Mouse (Mus musculus) layer of hippocampus, postnatal 14 days (tissue): ENCODE results near the gene Urm1. TPM values are rescaled to one million over a fixed set of nuclear protein-coding genes. Genes with fewer than 3 reads are reported as not detected.

Experiments
- DNase-seq, 2 experiments: peaks; one replicate each; pipeline ENCODE4 v3.0.0; 2021 to 2022; ENCODE audit warnings: low spot score in 2 of 2, mixed read lengths in 1 of 2
- total RNA-seq, 2 experiments: library from RNA; stranded (reverse); gene quantifications; 2 replicates each; pipeline ENCODE4 v1.2.3; 2021

Urm1 gene
- total RNA-seq, 2 experiments from 2014 or later, result 52.4 to 63.0 TPM

DNA sequence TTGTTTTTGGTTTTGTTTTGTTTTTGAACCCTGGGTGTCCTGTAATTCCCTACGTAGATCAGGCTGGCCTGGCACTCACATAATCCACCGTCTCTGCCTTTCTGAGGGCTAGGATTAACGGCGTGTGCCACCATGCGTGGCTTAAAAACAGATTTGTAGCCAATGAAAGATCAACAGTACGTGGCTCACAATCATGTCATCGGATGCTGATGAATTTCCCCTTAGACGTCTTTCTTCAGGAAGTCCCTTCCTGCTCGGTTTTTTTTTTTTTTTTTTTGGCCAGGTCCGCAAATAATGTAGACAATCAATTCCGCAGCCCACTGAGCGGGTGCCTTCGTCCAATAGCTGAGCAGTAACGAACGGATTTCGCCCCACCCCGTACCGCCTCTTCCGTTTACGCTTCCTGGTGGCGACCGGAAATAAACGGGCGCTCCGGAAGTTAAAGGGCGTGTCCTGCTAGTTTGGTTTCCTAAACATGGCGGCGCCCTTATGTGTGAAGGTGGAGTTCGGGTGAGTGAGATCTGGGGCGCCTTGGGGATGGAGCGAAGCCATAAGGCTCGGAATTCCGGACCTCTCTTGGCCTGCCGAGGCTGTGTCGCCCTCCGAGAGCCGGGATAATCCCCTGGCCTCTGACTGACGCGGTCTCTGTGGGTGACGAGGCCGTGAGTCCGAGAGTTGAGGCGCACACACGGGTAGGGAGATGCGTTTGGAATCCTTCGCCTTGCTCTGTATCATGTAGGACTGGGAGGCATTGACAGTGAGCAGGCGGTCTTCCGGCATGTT is 7.2 kb downstream of the Urm1 start:
- peak; percentile 90 to 97 for DNase-seq

DNA sequence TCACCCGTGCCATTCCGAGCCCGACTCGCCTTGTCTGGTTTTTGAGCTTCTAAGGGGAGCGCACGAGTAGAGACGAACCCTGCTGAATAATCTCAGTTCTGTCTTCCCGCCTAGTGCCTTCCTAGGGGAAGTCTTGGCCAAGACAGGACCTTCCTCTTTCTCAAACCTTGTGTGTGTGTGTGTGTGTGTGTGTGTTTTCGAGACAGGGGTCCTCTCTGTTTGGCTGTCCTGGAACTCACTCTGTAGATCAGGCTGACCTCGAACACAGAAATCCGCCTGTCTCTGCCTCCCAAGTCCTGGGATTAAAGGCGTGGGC is 7.8 kb downstream of the Urm1 start:
- DNase-seq, result no peak

DNA sequence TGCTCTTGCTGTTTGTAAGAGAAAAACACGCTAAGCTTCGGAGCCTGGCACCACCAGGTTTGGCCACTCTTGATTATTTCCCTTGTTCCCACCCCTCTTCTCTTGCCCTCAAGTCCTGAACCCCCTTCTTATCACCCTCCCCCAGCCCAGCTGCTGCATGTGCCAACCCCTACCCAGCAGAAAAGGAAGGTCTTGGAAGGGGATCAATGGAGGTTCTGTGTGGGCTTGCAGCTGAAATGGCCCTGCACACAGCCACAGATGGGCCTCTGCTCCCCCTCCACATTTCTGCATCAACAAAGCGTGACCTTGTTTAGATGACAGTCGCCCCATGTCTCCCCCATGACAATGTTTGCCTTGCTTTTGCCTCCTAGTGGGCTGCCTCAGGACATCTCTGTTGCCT is 11.2 kb downstream of the Urm1 start:
- peak in 1 of 2 experiments; percentile 55 for DNase-seq

DNA sequence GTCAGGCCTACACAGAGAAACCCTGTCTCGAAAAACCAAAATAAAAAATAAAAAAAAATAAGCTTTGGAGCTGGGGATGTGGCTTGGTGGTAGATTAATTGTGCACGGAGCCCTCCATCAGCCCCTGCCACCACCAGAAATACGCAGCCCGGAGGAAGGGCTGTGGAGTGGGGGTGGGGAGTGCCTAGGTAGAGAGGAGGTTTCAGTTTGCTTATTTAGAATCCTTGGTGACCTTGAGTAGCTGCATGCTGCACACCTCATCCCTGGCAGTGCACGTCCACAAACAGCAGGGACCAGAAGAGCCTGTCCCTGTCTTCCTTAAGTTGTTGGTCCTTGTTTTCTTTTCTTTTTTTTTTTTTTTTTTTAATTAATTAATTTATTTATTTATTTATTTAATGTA is 13.9 kb downstream of the Urm1 start:
- no peak for DNase-seq

DNA sequence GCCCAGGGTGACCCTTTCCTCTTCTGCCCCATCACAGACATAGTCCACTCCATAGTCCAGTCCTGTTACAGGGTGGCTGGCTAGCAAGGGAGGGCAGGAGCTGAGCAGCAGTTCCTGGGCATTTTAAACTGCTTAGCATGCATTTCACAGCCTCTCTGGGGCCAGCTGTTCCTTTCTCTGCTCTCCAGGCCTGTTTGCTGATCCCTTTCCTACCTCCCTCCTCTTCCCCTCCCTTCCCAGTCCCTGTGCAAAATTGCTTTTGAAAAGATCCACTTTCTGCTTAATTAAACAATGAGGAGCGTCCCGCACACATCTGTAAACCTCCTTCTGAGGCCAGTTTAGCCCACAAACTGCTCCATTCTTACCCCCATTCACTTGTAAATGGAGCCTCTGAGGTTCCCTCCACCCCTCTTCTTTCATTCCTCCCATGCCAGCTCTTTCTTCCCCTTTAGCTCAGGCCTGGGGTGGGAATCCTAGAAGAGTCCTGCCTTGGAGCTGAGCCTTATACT is 15.6 kb downstream of the Urm1 start:
- DNase-seq, result no peak

DNA sequence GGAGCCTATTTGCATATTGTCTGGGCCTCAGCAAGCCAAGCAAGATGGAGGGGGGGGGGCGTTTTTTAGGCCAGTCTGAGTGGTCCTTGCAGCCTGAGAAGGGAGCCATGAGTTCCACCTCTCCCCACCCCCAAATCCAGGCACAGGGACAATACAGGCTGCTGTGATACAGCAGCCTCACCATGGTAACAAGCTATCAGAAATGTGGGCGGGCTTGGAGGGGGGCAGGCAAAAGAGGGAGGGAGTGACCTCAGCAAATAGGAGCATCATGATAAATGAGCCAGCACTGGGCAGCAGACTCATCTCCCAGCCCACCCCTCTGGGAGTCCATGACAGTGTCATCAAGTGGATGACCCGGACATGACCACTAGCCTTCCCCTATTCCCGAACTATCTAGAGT is 19.6 kb downstream of the Urm1 start:
- DNase-seq, result no peak

DNA sequence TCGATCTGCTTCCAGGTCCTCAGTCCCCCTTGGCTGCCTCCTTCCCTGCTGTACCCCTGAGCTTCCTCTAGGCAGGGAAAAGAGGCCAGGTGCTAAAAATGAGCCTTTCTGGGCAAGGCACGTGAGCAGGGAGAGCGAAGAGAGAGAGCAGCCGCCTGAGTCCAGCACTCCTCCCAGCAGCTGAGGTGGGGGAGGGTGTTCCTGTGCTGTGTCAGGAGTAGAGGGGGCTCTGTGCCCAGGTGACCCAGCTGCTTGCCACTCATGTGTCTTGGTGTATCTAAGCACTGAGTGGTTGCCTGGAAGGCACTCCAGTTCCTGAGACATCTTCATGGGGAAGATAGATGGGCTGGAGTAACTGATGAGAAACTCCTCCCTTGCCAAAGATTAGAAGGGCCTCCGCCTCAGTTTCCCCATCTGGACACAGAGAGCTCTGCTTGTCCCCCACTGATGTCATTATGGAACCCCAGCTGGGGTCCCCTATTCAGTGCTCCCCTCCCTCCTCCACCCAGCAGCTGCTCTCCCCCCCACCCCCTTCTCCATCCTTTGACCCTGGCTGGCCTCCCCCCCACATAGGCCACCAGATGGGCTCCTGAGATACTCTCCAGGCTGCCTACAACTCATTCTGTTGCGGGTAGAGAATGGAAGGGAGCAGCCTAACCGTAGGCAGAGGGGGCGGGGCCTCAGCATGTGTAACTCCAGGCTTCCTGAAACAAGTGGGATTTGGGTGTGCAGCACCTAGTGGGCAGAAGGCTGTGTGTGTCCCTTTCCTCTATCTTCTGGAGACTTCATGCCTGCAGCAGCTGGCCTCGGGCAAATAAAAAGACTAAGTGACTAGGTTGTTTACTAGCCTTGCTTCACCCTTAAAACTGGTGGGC is 23.6 kb downstream of the Urm1 start:
- no peak for DNase-seq

DNA sequence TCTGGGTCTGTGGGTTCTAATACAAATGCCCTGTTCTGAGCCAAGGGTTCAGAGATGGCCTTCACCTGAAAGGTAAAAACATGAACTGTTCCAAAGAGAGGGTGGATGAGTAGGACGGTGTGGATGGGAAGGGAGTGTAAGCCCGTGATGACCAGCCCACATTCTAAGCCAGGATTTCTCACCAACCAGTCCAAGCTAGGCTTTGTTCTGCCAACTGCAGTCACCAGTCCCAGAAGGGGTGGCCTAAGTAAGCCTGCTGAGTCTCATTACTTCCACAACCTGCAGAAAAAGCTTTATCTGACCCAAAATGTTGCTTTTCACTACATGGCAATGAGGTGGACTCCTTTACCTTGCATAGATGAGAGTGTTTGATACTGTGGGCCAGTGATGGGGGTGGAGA is 24.2 kb downstream of the Urm1 start:
- DNase-seq, result no peak

DNA sequence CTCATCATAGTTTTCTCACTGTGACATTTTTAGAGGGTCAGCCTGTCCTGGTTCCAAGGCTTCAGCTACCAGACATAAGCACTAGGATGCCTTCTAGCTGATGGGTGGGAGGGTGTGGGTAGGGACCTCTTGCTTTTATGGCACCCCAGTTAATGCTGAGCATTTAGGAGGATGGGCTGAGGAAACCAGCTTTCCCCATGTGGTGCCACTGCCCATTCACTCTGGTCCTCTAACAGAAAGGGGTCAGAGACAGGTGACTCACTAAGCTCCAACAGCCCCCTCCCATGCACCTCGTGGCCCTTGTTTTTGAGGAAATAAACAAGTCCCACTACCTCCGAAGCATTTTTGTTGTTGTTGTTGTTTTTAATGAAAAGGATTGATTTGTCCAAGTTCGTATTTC is 24.8 kb downstream of the Urm1 start:
- DNase-seq, result no peak

DNA sequence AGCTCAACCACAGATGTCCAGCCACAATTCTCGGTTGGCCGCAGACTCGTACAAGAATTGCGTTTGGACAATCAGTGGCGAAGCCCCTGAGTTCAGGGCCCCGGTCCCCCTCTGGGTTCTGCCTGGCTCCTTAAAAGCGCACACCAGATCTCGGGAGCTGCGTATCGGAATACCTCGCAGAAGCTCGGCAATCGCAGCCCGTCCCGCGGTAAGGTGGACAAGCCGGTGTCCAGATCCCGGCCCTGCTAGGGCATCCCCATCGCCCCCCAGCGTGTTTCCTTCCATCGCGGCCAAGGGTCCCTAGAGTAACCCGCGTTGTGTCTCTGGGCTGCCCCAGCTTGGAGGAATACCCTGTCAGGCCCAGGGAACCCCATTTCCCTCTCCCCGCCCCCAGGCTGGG is 25.8 kb downstream of the Urm1 start:
- no peak for DNase-seq

DNA sequence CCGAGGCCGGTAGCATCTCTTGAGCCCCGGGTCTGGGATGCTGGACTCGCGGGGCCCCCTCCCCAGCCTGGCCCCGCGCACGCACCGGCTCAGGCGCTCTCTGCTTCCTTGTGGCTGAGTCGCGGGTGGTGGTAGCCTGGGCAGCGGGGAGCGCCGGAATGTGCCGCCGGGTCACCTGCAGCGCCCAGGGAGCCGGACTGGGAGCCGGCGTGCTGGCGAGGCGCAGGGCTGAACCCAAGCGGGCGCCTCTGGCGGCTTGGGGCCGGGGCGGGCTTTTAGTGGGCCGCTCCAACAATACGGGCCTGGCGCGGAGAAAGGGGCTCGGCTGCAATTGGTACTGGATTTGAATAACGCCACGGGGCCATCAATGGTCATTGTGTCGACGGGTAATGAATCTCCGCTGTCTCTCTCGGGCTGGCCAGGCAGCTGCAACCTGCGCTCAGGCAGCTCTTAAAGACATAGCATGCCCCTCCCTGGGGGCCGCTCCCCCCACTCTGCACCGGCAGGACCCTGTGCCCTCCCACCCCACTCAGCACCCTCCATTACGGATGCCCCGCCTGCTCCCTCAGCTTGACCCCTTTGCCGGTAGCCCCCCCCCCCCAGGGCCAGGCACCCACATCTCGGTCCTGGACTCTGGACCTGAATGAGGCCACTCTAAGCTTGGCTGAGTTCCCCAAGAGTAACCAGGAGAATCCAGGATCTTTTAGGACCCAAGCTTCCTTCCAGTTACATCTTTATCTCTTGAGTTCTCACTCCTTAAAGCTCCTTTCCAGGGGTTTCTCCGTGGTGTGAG is 26.4 kb downstream of the Urm1 start:
- no peak for DNase-seq

DNA sequence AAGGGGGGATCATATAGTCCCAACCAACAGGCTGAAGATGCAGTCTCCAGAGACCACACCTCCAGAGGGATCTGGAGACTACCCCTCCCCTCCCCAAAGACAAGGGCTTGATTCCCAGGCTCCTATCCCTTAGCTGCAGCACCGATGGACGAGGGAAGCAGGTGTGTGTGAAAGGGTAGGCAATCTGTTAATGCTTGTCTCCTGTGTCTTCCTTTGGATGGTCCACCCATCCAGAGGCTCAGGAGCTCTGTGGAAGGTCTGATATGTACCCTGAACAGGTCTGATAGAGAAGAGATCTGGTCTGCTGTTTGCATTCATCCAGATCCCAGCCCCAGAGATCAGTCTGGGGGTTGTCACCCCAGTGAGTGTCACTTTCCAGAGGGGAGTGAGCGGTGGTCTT is 27.0 kb downstream of the Urm1 start:
- DNase-seq, result no peak

DNA sequence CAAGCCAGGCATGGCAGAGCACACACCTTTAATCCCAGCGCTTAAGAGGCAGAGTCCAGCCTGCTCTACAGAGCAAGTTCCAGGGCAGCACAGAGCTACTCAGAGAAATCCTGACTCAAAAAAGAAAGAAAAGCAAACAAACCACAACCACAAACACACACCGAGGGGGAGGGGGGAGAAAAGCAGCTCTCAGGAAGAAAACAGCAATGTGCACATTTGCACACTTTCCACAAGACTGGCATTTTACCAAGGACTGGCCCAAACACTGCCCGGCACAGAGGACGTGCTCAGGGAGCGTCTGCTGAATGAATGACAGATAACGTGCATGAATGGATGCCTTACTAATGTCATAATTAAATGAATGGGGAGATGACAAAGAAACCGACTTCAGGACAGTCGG is 29.2 kb downstream of the Urm1 start:
- DNase-seq, result no peak

DNA sequence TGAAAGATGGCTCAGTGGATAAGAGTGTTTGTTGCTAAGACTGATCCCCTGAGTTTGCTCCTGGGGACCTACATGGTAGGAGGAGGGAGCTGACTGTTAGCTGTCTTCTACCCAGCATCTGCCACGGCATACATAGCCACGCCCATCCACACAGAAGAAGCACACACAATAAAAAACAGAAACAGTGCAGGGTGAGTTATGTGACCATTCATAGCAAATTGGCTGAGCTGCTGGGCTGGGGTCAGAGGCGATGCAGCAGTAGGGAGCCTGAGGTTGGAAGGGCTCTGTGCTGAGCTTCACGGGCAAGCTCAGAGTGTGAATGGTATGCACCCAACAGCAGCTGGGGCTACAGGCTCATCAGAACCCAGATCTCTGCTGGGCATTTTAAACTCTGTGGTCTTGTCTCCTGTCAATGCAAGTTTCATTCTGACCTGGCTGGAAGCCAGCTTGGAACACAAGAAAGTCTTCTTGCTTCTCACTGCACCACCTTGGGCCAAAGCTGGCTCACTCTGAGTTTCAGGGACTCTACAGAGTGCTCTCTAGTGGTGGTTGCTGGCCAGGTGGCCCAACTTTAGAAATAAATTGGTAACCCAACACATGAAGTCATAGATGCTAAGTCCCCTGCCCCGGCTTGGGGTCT is 30.1 kb downstream of the Urm1 start:
- DNase-seq, result no peak

DNA sequence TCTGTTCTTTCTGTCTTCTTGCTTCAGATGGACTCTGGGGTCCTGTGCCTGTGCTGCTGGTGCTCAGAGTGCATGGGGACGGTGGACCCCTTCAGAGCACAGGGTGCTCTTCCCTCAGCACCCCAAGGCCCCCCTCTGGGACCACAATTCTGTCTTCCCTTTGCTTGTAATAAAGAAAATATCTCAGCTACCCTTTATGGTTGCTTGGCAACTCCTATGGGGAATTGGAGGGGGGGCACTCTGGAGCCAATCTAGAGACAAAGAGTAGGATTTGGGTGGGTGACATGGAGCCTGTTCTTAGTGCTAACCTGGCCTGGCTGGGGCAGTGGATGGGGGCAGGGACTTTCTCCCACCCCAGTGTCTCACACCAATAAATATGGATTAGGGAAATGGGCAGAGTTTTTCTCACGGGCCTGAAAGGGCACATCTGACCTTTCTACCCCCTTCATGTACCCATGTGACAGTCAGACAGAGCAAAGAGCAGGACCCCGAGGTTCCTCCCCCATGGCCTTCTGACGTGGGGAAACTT is 33.1 kb downstream of the Urm1 start:
- no peak for DNase-seq

DNA sequence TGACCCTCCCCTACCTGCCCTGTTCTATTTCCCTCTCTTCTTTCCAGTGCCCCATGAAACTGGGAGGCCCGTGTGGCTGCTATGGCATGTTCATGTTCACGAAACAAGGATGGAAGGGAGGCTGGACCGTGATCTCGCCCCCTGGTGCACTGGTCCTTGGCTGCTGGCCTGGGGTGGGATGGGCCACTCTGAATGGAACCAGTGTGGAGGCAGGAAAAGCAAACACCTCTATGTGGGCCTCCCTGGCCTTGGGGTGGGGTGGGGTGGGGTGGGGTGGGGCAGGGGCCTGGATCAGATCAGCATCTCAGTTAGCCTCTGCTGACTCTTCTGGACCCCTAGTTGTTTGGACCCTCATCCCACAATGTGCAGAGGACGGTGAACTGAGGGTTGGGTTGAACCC is 33.9 kb downstream of the Urm1 start:
- no peak for DNase-seq

DNA sequence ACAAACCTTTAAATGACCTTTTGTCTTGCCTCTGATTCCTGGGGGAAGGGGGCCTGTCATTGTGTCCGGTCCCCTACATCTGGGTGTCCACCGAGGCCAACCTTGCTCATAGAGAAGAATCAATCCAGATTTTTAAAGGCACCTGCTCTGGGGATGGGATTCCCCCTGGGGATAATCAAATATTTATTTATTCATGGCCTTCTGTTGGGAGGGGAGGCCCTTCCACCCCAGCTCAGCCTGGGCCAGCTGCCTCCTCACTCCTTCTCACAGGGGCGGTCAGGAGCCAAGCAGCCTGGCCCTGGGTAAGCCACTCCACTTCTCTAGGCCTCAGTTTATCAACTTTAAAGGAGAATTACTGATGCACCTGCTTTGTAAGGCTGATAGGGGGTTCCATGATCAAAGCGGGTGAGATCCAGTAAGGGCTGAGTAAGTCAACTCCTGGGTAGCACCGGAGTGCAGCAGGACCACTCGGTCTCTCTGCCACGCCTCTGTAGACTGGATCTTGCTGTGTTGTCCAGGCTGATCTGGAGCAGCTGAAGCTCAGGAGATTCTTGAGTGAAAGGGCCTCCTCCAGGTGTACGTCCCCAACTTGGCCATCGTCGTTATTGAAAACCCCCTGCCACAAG is 35.8 kb downstream of the Urm1 start:
- DNase-seq, result no peak

DNA sequence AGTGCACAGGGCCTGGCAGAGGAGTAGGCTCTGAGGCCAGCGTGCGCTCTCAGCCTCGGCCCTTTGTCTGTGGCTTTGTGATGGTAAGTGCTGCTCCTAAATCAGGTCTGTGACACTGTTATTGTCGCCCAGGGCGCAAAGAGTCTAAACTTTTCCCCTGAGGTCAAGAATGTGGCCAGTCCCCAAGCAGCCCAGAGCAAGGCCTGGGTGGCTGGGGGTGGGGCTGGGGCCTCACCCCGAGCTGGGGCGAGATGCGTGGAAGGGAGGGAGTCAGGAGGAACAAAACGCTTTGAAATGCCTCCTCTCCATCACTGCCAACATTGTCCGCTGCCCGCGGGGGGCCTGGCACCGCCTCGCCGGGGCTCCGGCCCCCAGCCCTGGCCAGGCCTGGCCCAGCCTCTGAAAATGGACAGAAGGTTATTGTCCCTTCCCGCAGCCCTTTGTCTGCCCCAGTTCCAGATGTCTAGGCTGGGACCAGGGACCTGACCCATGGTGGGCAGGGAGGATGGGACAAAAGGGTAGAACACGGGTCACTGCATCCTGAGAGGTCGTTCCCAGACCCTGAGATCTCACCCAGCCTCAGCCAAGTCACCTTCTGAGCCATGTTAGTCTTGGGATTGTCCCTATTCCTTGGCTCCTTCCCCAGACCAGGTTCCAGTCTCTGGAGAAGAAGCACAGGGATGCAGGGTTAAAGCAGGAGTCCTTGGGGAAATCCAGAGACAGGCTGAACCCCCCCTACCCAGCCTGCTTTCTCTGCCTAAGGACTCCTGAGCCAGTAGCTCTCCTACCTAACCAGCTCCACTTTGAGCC is 36.8 kb downstream of the Urm1 start:
- no peak for DNase-seq

DNA sequence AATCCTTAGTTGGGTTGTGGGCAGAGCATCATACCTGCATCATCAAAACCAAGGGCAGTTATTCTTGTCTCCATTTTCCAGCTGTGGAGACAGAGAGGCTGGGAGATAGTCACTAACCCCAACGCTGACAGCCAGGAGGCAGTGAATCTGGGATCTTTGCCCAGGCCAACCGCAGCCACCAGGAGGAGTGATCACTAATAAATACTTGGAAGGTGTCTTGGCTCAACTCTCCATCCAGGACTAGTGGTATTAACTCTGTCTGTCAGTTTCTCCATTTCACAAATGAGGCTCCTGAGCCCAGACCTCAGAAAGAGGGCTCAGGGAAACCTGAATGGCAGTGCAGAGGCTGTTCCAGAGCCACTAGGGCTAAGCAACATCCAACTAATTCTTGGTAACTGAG is 37.5 kb downstream of the Urm1 start:
- no peak for DNase-seq

DNA sequence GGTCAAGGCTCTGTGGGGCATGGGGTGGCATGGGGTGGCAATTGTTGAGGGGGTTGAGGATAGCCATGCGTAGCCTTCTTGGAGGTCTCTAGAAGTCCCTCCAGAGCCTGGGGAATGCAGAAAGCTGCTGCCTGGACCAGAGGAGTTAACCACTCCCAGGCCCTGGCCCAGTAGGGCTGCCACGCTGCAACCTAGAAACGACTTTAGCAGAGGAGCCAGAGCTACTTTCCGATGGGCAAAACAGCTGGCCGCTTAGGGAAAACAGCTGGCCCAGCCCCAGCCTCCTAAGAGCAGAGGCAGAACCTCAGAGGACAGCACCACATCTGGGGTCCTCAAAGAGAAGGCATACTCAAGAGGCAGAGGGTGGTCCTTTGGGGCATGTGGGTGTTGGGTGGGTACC is 38.1 kb downstream of the Urm1 start:
- no peak for DNase-seq
